Mouse (Mus musculus): Measurements from ENCODE around the gene Cfap99. TPM values are rescaled to one million over a fixed set of nuclear protein-coding genes. Genes with fewer than 3 reads are reported as not detected.

The Cfap99 gene
- polyA plus RNA-seq, 1 experiment from 2014 or later, result not detected

Other genes starting within 250 kb of the Cfap99 start
- 0.51 and 0.84 TPM in 2 replicates for gene Poln, start 119.2 kb upstream of the Cfap99 start, polyA plus RNA-seq (2015; fragmentation: Nextera tagmentation; extraction: Ambion mirVana)
- gene Haus3, start 119.1 kb upstream of the Cfap99 start, polyA plus RNA-seq (2015; fragmentation: Nextera tagmentation; extraction: Ambion mirVana), result 30.1 and 34.4 TPM in 2 replicates
- gene Mxd4, start 100.9 kb upstream of the Cfap99 start, polyA plus RNA-seq (2015; fragmentation: Nextera tagmentation; extraction: Ambion mirVana), result 18.7 and 19.4 TPM in 2 replicates
- 0.47 and 0.65 TPM in 2 replicates for gene Zfyve28, start 151 bp upstream of the Cfap99 start, polyA plus RNA-seq (2015; fragmentation: Nextera tagmentation; extraction: Ambion mirVana)
- 144 and 149 TPM in 2 replicates for gene Rnf4, start 47.7 kb downstream of the Cfap99 start, polyA plus RNA-seq (2015; fragmentation: Nextera tagmentation; extraction: Ambion mirVana)
- 7.6 and 8.4 TPM in 2 replicates for gene Fam193a, start 81.3 kb downstream of the Cfap99 start, polyA plus RNA-seq (2015; fragmentation: Nextera tagmentation; extraction: Ambion mirVana)
- 14.4 and 16.2 TPM in 2 replicates for gene Tnip2, start 225.4 kb downstream of the Cfap99 start, polyA plus RNA-seq (2015; fragmentation: Nextera tagmentation; extraction: Ambion mirVana)
- gene Sh3bp2, start 237.2 kb downstream of the Cfap99 start, polyA plus RNA-seq (2015; fragmentation: Nextera tagmentation; extraction: Ambion mirVana), result 4.5 and 6.2 TPM in 2 replicates